Mouse (Mus musculus): ENCODE measurements around the gene Crat.

Gene Crat

GRCm38 (mm10) chr2:30403870-30404269 lies 11.7 kb downstream of the Crat start:
- no peak for DNase-seq (ENCODE audit: low read depth)

GRCm38 (mm10) chr2:30402843-30403242 lies 12.8 kb downstream of the Crat start:
- no peak for DNase-seq (ENCODE audit: low read depth)

DNA sequence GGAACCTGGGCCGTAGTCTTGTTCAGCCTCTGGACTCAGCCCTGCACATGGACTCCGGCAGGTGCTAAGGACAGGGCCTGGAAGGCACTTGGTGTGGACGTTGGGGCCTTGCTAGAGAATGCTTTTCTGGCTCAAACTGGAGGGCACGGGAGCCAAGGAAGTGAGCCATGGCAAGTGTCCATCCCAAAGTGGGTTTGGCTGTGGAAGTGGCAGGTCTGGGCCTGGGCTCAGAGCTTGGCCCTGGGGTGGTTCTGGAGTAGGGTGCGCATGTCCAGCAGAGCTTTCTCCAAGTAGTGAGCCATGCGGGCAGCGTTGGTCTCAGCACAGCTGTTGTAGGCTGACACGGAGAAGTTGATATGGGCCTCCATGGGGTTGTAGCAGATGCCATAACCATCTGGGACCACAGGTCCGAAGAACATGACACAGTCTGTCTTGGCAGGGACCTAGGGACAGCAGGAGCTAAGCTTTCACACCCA lies 13.2 kb downstream of the Crat start:
- DNase-seq (ENCODE audit: low read depth) = no peak

DNA sequence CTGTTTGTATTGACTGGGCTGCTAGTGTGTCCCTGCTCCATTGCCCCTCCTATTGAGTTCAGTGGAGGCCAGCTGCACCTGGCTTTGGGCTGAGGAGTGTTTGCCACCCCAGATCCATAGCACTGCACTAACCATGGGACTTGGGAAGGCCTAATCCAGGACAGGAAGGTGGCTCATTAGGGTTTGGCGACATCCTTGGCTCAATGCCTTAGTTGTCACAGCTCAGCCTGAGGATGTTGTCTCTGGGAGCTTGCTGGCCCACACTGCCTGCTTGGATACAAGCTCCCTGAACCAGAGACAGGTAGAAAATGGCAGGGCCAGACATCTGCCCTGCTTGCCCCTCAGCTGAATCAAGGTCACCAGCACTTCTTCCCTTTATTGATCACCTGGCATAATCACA lies 14.0 kb downstream of the Crat start:
- no peak for DNase-seq (ENCODE audit: low read depth)

- DNase-seq (ENCODE audit: low read depth) = no peak
These were observed 16.1 kb downstream of the Crat start for GRCm38 (mm10) chr2:30399191-30400171.

DNA sequence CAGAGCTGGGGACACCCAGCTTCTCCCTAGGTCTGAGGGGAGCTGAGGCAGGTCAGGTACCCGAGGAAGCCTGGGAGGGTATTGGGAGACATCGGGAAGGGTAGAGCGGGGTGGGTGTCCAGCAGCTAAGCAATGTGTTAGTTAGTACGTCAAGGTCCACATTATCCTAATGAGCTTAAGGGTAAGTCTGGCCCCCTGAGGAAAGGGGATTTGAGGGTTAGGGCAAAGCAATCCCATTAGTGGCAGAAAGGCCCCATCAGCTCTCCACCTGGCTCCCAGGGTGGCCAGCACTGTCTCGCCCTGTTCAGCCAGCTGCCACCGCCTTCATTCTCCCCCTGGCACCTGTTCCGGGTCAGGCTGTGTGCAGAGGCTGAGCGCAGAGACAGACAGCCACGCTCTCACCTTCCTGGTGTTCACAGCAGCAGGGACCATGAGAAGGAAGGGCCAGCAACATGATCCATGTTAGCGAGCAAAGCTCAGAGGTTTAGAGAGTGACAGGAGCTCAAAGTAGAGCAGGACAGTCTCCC lies 17.6 kb downstream of the Crat start:
- no peak for DNase-seq (ENCODE audit: low read depth)

DNA sequence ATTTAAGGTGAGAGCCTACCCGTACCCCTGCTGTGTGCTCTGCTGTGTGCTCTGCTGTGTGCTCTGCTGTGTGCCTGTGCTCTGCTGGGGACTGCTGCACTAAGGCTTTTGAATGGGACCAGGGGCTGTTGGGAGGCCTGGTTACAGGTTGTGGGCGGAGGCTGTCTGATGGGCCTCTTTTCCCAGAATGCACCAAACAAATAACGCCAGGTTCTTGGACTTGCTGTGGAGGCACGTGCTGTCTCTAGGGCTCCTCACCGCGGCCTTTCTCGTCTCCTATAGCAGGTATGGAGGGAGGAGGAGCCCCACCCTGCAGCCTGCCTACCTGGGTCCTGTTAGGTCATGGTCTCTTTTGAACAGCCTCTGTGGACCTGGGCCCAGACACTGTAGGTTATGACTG lies 19.4 kb downstream of the Crat start:
- no peak for DNase-seq (ENCODE audit: low read depth)

DNA sequence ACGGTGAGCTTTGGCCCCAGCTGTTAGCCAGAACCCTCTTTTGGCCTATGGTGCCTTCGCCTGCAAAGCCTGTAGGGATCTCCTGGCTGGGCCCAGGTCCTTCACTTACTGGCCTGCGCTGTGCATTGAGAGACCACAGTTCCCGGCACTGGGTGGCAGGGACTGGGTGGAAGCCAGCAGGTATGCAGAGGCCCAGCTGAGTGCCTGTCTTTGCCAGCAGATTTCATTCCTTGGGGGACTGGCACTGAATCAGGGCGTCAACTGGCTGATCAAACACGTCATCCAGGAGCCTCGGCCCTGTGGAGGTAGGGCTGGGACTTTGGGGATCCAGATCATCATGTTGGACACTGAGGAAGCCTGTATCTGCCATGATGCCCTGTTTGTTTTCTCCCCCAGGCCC lies 19.9 kb downstream of the Crat start:
- no peak for DNase-seq (ENCODE audit: low read depth)

DNA sequence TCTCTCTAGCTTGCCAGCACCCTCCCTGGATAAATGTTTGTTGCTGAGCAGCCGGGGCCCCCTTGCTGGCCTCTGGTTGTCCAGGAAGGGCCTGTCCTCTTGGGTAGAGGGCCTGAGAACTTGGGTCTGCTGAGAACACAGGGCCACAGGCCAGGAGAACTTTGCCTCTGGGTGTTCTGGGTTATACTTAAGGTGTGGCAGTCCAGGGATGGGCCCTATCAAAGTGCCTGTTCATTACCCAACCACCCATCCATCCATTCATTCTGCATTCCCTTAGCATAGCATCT lies 22.3 kb downstream of the Crat start:
- no peak for DNase-seq (ENCODE audit: low read depth)

GRCm38 (mm10) chr2:30392577-30393369 lies 22.8 kb downstream of the Crat start:
- DNase-seq (ENCODE audit: low read depth) = peak; percentile 90

- peak; percentile 99 for DNase-seq (ENCODE audit: low read depth)
These were observed 23.5 kb downstream of the Crat start, which contains the start of gene Dolpp1 for GRCm38 (mm10) chr2:30392114-30392576. TSS of gene Dolpp1 (plus strand) at chr2:30392254.

- DNase-seq (ENCODE audit: low read depth) = no peak
These were observed 26.6 kb downstream of the Crat start for GRCm38 (mm10) chr2:30389000-30389399.

GRCm38 (mm10) chr2:30386913-30387312 lies 28.7 kb downstream of the Crat start:
- no peak for DNase-seq (ENCODE audit: low read depth)

DNA sequence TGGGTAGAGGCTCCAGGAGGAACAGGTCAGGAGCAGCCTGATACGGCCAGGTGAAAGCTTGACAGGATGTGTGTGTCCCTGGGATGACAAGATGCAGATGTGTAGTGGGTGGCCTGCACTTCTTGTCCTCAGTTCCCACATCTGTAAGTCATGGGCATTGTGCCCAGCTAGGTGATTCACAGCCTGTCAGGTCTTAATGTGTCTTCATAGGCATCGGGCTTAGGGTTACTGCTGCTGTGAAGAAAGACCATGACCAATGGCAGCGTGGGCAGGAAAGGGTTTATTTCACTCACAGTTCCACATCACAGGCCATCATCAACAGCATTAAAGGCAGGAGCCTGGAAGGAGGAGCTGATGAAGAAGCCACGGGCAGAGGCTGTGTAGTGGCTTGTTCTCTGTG lies 30.0 kb downstream of the Crat start:
- DNase-seq (ENCODE audit: low read depth) = no peak

GRCm38 (mm10) chr2:30384814-30385213 lies 30.8 kb downstream of the Crat start:
- DNase-seq (ENCODE audit: low read depth) = no peak

DNA sequence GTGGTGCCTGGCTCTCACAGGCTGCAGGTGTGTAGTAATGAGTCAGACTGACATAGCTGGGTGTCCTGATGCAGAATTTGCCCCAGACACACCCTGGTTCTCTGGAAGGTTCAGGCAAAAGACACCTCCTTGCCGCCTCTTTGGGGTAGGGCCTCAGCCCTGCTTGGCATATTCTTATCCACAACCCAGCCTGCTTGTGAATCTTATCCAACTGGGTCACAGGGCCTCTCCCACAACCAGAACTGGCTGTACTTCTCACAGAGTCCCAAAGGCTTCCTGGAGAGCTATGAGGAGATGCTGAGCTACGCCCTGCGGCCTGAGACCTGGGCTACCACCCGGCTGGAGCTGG lies 34.3 kb downstream of the Crat start:
- no peak for DNase-seq (ENCODE audit: low read depth)

- DNase-seq (ENCODE audit: low read depth) = no peak
These were observed 34.8 kb downstream of the Crat start for GRCm38 (mm10) chr2:30380564-30381376.

- DNase-seq (ENCODE audit: low read depth) = no peak
These were observed 36.3 kb downstream of the Crat start for GRCm38 (mm10) chr2:30379307-30379706.

DNA sequence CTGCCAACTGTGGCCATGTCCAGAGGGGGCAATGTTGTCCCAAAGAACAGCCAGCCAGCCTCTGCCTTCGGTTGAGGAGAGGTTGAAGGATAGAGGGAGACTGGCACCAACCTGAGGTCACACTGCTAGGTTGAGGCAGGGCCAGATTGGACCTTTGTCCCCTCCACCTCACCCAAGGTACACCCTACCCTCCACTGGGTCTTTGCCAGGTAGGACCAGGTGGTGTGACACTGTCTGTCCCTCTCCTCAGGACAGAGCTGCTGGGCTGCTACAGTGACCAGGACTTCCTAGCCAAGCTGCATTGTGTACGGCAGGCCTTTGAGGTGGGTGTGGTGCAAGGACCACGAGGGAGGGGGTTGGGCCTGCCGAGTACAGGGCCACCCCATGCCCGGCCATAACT lies 37.9 kb downstream of the Crat start:
- DNase-seq (ENCODE audit: low read depth) = no peak

DNA sequence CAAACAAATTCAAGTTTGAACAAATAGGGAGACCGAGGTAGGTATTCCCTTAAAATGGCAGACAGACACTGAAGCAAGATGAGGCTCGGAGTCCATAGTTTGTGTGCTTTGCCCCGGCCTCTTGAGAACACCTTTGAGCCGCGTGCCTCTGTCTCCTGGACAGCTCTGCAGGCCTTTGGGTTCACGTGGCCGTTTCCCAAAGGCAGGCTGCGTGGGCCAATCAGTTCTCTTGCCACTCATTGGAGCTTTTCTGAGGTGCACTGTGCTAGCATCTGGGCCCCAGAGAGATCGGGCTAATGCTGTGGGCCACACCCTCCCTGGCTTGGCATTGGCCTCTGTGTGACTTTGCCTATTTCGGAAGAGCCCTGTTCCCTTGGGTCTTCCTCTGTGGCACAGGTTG lies 39.7 kb downstream of the Crat start:
- DNase-seq (ENCODE audit: low read depth) = no peak

GRCm38 (mm10) chr2:30372726-30373125 lies 42.9 kb downstream of the Crat start:
- no peak for DNase-seq (ENCODE audit: low read depth)

- no peak for DNase-seq (ENCODE audit: low read depth)
These were observed 44.1 kb downstream of the Crat start for GRCm38 (mm10) chr2:30371544-30371943.

Data from 416B (cell line).